Mouse (Mus musculus) spleen, adult 10 weeks (tissue): ENCODE measurements around the gene Tmem150a. TPM values are rescaled to one million over a fixed set of nuclear protein-coding genes. Genes with fewer than 3 reads are reported as not detected.

ENCODE experiments used
- polyA plus RNA-seq: library from polyadenylated mRNA; stranded (reverse); fragments of 350-450 nt; fragmentation: Illumina TruSeq; extraction: RNeasy Lipid Tissue Mini Kit (QIAGEN cat#74804); gene quantifications from one replicate; pipeline ENCODE4 v1.2.3, GENCODE M21; 2015; ENCODE audit warnings: low replicate concordance; ENCODE audit not compliant: insufficient read depth

The Tmem150a gene
- 5.1 TPM for polyA plus RNA-seq

DNA sequence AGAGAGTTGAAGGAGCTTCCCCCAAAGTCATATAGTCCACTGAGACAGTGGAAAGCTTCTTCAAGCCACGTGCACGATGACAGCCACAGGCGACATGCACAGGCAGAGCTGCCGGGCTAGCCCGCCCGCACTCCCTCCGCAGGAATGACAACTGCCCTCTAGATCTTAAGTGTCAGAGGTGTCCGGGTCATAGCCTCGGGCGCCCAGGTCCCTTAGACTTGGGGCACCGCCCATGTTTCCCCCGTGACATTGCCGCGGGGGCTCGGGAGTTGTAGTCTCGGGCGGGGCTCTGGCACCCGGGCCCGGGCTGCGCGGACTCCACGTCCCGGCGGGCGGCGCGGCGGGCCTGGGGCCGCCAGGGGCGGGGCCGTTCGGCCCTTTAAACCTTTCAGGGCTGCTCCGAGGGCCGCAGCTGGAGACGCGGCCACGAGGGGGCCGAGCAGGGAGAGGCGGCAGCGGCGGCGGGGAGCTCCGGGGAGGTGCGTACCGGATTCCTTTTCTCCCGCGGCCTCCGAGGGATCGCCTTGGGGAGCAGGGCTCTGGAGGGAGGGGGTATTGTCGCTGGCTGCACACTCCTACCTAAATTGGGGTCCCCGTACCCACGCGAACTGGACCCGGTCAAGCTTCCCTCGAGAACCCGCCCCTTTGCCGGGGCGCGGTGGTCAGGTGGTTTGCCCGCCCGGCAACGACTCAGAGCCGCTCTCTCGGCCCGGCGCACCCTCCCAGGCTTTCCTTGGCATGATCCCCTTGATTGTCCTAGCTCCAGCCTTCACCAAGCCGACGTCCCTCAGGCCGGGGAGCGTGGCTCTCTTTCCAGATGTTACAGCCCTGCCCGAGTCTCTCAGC is at the start of gene Tmem150a:
Gene Tmem150a, plus strand, starts transcription at position 382 of the 846 bp plus-strand sequence.

DNA sequence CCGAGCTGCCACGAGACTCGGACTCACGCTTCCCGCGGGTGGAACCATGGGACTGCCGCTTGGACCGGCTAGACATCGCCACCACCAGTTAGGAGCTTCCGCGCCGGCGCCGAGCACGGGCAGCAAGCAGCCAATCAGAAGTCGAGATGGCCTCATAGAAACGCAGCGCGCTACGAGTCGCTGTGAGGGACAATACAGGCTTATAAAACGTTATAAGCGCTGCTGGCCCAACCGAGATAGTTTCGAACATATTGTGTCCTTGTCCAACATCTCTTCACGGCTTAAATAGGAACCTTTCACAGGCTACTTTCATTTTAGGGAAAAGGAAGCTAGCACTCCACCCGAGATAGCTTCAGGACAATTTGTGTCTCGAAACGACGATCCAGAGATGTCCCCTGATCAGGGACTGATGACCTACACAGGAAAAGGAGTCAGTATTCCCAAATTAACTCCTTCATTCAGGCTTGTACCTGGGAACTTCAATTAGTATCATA is 10.1 kb upstream of the Tmem150a start, which contains the start of gene Usp39:
Gene Usp39, minus strand, starts transcription at position 111 of the 494 bp plus-strand sequence.

DNA sequence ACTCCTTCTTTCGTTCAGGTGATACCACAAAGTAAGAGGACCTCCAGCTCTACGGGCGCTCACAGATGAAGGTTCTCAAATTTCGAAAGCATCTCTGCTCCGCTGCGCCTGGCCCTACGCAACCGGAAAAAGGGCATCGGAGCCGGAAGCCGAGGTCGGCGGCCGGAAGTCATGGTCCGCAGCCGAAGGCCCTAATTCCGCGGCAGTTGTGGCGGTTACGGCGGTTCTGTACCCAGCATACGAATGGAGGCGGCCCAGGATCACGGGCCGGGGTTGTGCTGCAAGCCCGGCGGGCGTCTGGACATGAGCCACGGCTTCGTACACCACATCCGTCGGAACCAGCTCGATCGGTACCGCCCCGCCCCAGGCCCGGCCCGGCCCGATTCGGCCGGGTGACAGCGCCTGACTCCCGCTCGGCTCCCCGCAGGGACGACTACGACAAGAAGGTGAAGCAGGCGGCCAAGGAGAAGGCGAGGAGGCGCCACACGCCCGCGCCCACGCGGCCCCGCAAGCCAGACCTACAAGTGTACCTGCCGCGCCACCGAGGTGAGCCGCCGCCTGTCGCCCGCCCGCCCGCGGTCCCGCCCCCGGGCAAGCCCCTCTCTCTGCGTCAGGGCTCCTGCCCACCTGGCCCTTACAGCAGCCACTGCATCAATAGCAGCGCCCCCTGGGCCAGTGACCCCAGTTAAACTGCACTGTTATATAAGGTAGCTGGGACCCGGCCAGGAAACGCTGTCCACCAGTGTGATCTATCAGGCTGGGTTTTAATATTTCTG is 7.9 kb upstream of the Tmem150a start, which contains the start of gene 0610030E20Rik:
Gene 0610030E20Rik, plus strand, starts transcription at position 152 of the 776 bp plus-strand sequence.

DNA sequence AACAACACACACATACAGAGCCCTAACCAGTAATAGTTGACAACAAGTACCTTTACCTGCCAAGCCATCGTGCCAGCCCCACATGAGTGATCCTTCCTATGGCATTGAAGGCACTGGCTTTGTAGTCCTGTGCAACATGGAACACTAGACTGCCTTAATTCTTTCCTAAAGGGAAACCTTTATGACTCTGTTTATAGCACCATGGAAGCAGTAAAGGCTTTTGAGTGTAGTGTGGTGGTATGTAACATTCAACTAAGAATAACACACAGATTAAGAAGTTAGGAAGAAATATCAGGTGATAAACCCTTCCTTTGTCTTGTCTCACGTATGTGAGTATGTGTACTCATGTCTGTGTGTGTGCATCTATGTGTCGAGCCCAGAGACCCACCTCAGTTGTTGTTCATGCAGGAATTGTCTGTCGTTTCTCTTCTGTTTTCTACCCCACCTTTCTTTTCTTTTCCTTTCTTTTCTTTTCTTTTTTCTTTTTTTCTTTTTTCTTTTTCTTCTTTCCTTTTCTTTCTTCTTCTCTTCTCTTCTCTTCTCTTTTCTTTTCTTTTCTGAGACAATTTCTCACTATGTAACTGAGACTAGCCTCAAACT is 11.7 kb downstream of the Tmem150a start, which contains the start of gene Rnf181:
Gene Rnf181, minus strand, starts transcription at position 113 of the 600 bp plus-strand sequence.

GRCm38 (mm10) chr6:72380131-72380770 is 25.0 kb downstream of the Tmem150a start, which contains the start of gene Vamp5:
Gene Vamp5 (minus strand): TSS chr6:72380468.

DNA sequence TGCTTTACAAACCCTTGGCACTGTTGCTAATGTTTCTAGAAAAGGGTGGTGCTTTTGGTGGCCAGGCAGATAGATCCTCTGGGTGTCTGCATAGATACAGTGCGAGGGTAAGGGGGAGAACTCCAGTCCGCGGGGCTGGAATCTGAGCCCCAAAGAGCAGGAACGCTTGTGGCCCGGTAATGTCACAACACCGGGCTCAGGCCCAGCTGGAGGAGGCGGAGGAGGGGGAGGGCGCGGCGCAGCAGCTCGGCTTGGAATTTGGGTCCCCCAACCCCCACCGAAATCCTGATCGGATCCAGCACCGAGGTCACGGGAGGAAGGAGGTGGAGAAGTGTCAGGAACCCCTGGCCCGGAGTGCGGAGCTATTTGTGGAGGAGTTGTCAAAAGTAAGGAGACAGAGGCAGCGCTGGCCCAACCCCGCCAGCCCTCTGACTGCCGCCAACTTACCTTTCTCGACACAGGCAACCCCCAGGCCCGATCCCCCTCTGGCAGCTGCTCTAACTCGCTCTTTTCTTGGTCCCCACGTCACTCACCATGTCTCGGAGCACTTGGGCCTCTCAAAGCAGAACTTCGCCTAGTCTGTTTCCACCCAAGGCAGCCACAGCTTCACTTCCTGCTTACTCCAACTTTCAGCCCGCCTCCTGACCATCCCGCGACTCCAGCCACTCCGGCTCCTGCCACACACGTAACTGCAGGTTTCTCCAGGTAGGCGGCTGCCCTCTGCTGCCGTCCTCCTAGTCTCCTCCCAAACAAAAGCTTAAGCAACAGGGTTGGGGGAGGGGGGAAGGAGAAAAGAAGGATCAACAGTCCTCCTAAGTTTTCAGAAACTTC is 34.9 kb downstream of the Tmem150a start, which contains the start of gene Vamp8:
Gene Vamp8, minus strand, starts transcription at position 763 of the 831 bp plus-strand sequence.

Other genes with a start within 250 kb of the Tmem150a start
- gene Atoh8, start 119.9 kb upstream of the Tmem150a start, polyA plus RNA-seq, result 2.0 TPM
- not detected for gene Sftpb, start 50.8 kb upstream of the Tmem150a start, polyA plus RNA-seq
- 41.6 TPM for gene Usp39, start 10.3 kb upstream of the Tmem150a start, polyA plus RNA-seq
- gene 0610030E20Rik, start 8.1 kb upstream of the Tmem150a start, polyA plus RNA-seq, result 79.0 TPM
- 188 TPM for gene Rnf181, start 11.5 kb downstream of the Tmem150a start, polyA plus RNA-seq
- gene Vamp5, start 25.0 kb downstream of the Tmem150a start, polyA plus RNA-seq, result 41.5 TPM
- 177 TPM for gene Vamp8, start 35.3 kb downstream of the Tmem150a start, polyA plus RNA-seq
- 17.5 TPM for gene Ggcx, start 58.9 kb downstream of the Tmem150a start, polyA plus RNA-seq
- 337 TPM for gene Mat2a, start 84.1 kb downstream of the Tmem150a start, polyA plus RNA-seq
- not detected for gene Sh2d6, start 166.3 kb downstream of the Tmem150a start, polyA plus RNA-seq
- 95.7 TPM for gene Capg, start 188.9 kb downstream of the Tmem150a start, polyA plus RNA-seq
- gene Elmod3, start 243.0 kb downstream of the Tmem150a start, polyA plus RNA-seq, result 14.5 TPM
- 3.6 TPM for gene Retsat, start 243.0 kb downstream of the Tmem150a start, polyA plus RNA-seq